Mouse (Mus musculus) hindbrain, embryonic 16.5 days (tissue): ENCODE measurements around the gene Ttc7. TPM values are rescaled to one million over a fixed set of nuclear protein-coding genes. Genes with fewer than 3 reads are reported as not detected.

Experiments used
- ATAC-seq: fragments of 200-750 bp; cut with Nextera tagmentation; 2 replicates; pipeline ENCODE4 v1.8.0; 2017; ENCODE audit warnings: moderate TSS enrichment, moderate library complexity
- H3K27ac ChIP-seq: fragments of 300-500 bp; sonication (generic); 2 replicates; pipeline ENCODE4 v1.5.1; 2014; ENCODE audit warnings: low read depth, mild to moderate bottlenecking, control low read depth, low read length, moderate library complexity
- H3K27me3 ChIP-seq: fragments of 300-500 bp; sonication (generic); replicated peaks from 2 replicates; pipeline ENCODE4 v1.6.1; 2014; ENCODE audit warnings: low read length; ENCODE audit not compliant: control insufficient read depth, insufficient read depth
- H3K36me3 ChIP-seq: fragments of 300-500 bp; sonication (generic); 2 replicates; pipeline ENCODE4 v1.6.1; 2014; ENCODE audit warnings: mild to moderate bottlenecking, low read length, moderate library complexity, mixed read lengths; ENCODE audit not compliant: control insufficient read depth, insufficient read depth
- H3K4me1 ChIP-seq: fragments of 300-500 bp; sonication (generic); 2 replicates; pipeline ENCODE4 v1.6.1; 2014; ENCODE audit warnings: low read depth, low read length; ENCODE audit not compliant: control insufficient read depth, insufficient read depth
- H3K4me2 ChIP-seq: fragments of 300-500 bp; sonication (generic); 2 replicates; pipeline ENCODE4 v1.6.1; 2014; ENCODE audit warnings: mild to moderate bottlenecking, low read length, control low read depth, moderate library complexity
- H3K4me3 ChIP-seq: fragments of 300-500 bp; sonication (generic); 2 replicates; pipeline ENCODE4 v1.5.1; 2014; ENCODE audit warnings: mild to moderate bottlenecking, low read length, control low read depth, moderate library complexity
- H3K9ac ChIP-seq: fragments of 300-500 bp; sonication (generic); 2 replicates; pipeline ENCODE4 v1.6.1; 2014; ENCODE audit warnings: low read depth, mild to moderate bottlenecking, control low read depth, low read length, moderate library complexity
- H3K9me3 ChIP-seq: fragments of 300-500 bp; sonication (generic); 2 replicates; pipeline ENCODE4 v1.6.1; 2014; ENCODE audit warnings: mild to moderate bottlenecking, low read length, moderate library complexity; ENCODE audit not compliant: control insufficient read depth
- WGBS: fragments of 180-500 bp; shearing (Covaris S2); extraction: QIAGEN DNeasy Blood & Tissue Kit; methylation state at CpG from one replicate; pipeline ENCODE4 v1.1.7; 2014; 5-methylcytosine and 5-hydroxymethylcytosine counted together
- polyA plus RNA-seq: library from polyadenylated mRNA; unstranded; fragments of >200 nt; fragmentation: Nextera tagmentation; extraction: Ambion mirVana; gene quantifications from 2 replicates; pipeline ENCODE4 v1.2.1, GENCODE M21; 2015

Ttc7 gene
- polyA plus RNA-seq, 1 experiment from 2014 or later: 6.1 TPM

GRCm38 (mm10) chr17:87357506-87357905 lies 74.8 kb downstream of the Ttc7 start:
- no peak overlapping the region for H3K4me2 ChIP-seq
- no peaks in the 10 kb centered on the region for H3K36me3 ChIP-seq
- no peak overlapping the region for H3K4me3 ChIP-seq
- H3K9ac ChIP-seq: no peak overlapping the region
- peaks cover under 1% of the 10 kb centered on the region for H3K4me1 ChIP-seq
- H3K9me3 ChIP-seq: no peaks in the 10 kb centered on the region
- no peak overlapping the region for H3K27ac ChIP-seq
- H3K27me3 ChIP-seq: no peaks in the 10 kb centered on the region
- WGBS: 85% methylated on average over 9 of the region's 9 CpGs
- no peak for ATAC-seq

GRCm38 (mm10) chr17:87361132-87361531 lies 78.4 kb downstream of the Ttc7 start:
- H3K36me3 ChIP-seq: no peaks in the 10 kb centered on the region
- no peak overlapping the region for H3K27ac ChIP-seq
- H3K4me1 ChIP-seq: no peaks in the 10 kb centered on the region; the same call in 1 of the 2 replicates
- no peak overlapping the region for H3K4me3 ChIP-seq
- no peak overlapping the region for H3K9ac ChIP-seq
- ATAC-seq: peak; percentile 25; the same call in 1 of the 2 replicates
- H3K27me3 ChIP-seq: no peaks in the 10 kb centered on the region
- H3K9me3 ChIP-seq: no peaks in the 10 kb centered on the region
- WGBS: 25% methylated on average over 3 of the region's 3 CpGs
- no peak overlapping the region for H3K4me2 ChIP-seq

DNA sequence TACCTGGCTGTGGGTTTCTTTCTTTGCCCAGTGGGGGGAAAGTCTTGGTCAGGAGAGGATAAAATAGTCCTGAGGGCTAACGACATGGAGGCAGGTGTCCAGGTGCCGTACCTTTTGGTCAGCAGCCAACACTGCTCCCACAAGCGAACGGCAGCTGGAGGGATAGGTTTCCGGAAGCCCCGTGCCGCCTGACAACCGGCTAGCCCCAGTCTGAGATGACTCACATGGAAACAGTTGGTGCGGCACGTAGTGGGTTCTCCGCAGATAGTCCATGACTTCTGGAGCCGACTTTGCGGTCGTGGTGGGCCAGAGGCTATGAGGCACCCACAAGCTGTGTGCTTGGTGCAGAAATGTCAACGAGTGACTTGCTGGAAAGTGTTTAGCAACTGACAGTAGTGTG lies 81.4 kb downstream of the Ttc7 start:
- H3K9me3 ChIP-seq: no peaks in the 10 kb centered on the region
- 81% methylated on average over 15 of the region's 15 CpGs for WGBS
- no peak for ATAC-seq

GRCm38 (mm10) chr17:87365268-87365667 lies 82.6 kb downstream of the Ttc7 start:
- Histone ChIP-seq H3K27ac (no peak overlapping the region), H3K4me1 (peaks cover 18% of the 10 kb centered on the region), H3K36me3 (no peaks in the 10 kb centered on the region), H3K9me3 (no peaks in the 10 kb centered on the region), H3K4me2 (no peak overlapping the region), H3K9ac (no peak overlapping the region), H3K27me3 (no peaks in the 10 kb centered on the region), H3K4me3 (no peak overlapping the region)
- 62% methylated on average over 8 of the region's 8 CpGs for WGBS
- ATAC-seq: no peak

More for the DNA sequence above, 81.4 kb downstream of the Ttc7 start:
- Histone ChIP-seq H3K4me1 (peaks cover 14% of the 10 kb centered on the region), H3K4me3 (no peak overlapping the region), H3K4me2 (no peak overlapping the region), H3K27ac (no peak overlapping the region), H3K9ac (no peak overlapping the region), H3K27me3 (no peaks in the 10 kb centered on the region), H3K36me3 (no peaks in the 10 kb centered on the region)

- Histone ChIP-seq H3K36me3 (no peaks in the 10 kb centered on the region), H3K4me3 (no peak overlapping the region), H3K9ac (no peak overlapping the region), H3K27me3 (no peaks in the 10 kb centered on the region), H3K4me2 (no peak overlapping the region), H3K9me3 (no peaks in the 10 kb centered on the region), H3K4me1 (peaks cover 18% of the 10 kb centered on the region), H3K27ac (no peak overlapping the region)
- 25% methylated on average over 2 of the region's 2 CpGs for WGBS
- no peak for ATAC-seq
Measured at GRCm38 (mm10) chr17:87366520-87366919, 83.8 kb downstream of the Ttc7 start.

DNA sequence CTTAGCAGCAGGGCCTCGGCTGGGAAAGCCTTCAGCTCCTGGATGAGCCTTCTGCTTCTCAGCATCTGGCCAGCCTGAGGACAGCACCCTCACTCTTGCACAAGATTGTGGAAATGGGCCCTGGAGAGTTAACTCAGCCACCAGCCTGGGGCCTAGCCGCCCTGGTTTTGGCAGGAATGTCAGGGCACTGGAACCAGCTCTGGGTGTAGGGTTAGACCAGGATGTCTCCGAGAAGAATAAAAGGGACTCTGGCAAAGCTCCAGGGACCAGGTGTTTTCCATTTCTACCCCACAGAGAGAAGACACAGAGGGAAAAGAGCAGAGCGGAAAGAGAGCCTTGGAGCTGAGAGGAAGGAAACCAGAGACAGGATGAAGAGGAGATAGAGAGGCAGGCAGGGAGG lies 84.5 kb downstream of the Ttc7 start:
- WGBS: 38% methylated on average over 4 of the region's 4 CpGs
- H3K27ac ChIP-seq: peak overlapping the region; percentile 21; the same call in 1 of the 2 replicates

DNA sequence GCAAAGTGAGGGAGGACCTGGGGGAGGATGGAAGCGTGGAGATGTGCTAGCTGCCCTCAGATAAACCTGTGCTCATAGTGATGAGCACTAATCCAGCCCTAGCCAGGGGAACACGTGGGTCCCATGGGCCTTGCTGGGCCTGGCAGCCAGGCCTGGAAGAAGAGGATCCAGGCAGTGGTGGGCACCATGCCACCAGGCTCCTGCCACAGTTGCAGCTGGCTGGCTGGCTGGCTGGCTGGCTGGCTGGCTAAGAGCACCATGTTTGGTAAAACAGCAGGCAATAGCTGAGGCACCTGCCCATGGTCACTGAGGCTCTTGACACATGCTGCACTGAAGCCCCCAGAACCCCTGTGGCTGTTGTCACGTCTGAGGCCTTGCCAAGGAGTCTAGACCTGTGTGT lies 85.0 kb downstream of the Ttc7 start:
- ATAC-seq: peak; percentile 66
- Histone ChIP-seq H3K9ac (no peak overlapping the region), H3K27me3 (no peaks in the 10 kb centered on the region), H3K27ac (peak overlapping the region; percentile 21; the same call in 1 of the 2 replicates), H3K4me3 (no peak overlapping the region), H3K4me1 (peaks cover 26% of the 10 kb centered on the region), H3K36me3 (no peaks in the 10 kb centered on the region), H3K9me3 (no peaks in the 10 kb centered on the region), H3K4me2 (no peak overlapping the region)
- 58% methylated on average over 3 of the region's 3 CpGs for WGBS

More for the DNA sequence above, 84.5 kb downstream of the Ttc7 start:
- no peaks in the 10 kb centered on the region for H3K27me3 ChIP-seq
- no peak for ATAC-seq
- H3K4me2 ChIP-seq: no peak overlapping the region
- no peak overlapping the region for H3K9ac ChIP-seq
- no peaks in the 10 kb centered on the region for H3K36me3 ChIP-seq
- no peak overlapping the region for H3K4me3 ChIP-seq
- no peaks in the 10 kb centered on the region for H3K9me3 ChIP-seq
- H3K4me1 ChIP-seq: peaks cover 23% of the 10 kb centered on the region

DNA sequence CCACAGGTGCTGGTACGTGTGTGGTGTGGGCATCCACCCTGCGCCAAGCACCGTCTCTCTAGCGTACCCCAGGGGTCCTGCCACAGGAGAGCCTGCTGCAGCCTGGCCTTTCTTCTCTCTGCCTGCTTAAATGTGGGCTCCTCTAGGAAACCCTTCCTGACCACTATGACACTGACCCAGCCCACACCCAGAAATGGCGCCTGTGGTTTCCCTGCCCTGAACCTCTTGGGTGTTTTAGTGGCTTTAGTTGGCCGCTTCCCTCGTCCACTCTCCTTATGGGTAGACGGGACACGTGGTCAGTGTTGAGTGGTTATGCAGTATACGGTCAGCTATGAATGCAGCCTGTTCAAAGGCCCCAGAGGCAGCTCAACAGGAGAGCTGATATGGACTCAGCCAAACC lies 85.8 kb downstream of the Ttc7 start:
- H3K9me3 ChIP-seq: no peaks in the 10 kb centered on the region
- H3K9ac ChIP-seq: no peak overlapping the region
- H3K36me3 ChIP-seq: no peaks in the 10 kb centered on the region
- ATAC-seq: no peak
- H3K4me1 ChIP-seq: peaks cover 26% of the 10 kb centered on the region
- 76% methylated on average over 10 of the region's 10 CpGs for WGBS
- no peaks in the 10 kb centered on the region for H3K27me3 ChIP-seq
- no peak overlapping the region for H3K4me2 ChIP-seq
- H3K27ac ChIP-seq: no peak overlapping the region
- no peak overlapping the region for H3K4me3 ChIP-seq

- no peak overlapping the region for H3K4me3 ChIP-seq
- no peaks in the 10 kb centered on the region for H3K36me3 ChIP-seq
- peaks cover 26% of the 10 kb centered on the region for H3K4me1 ChIP-seq
- WGBS: 62% methylated on average over 18 of the region's 18 CpGs
- H3K4me2 ChIP-seq: no peak overlapping the region
- no peaks in the 10 kb centered on the region for H3K9me3 ChIP-seq
- no peaks in the 10 kb centered on the region for H3K27me3 ChIP-seq
- H3K9ac ChIP-seq: 0 out of 2 replicates have a peak overlapping the region, but pooled peaks have one; percentile 5
- no peak for ATAC-seq
- no peak overlapping the region for H3K27ac ChIP-seq
Measured at GRCm38 (mm10) chr17:87369270-87369759, 86.6 kb downstream of the Ttc7 start.
